Mouse (Mus musculus) megakaryocyte progenitor cell, adult 5-6 weeks (primary cell): ENCODE measurements at regions not wholly inside any gene's neighbourhood (a gene's known extent, or its start where the extent isn't known, plus 50 kb on each side); places are given as distances from the start of the nearest gene placed in this dataset.
"Not testable (repeated sequence)": the region's sequence is repeated elsewhere in the genome, so short reads cannot be mapped to it uniquely, and the experiment has no call there.

Source experiments
- ATAC-seq: replicated peaks from 2 replicates; pipeline ENCODE4 v1.8.0; 2016; ENCODE audit warnings: mild to moderate bottlenecking, moderate TSS enrichment, inconsistent platforms; ENCODE audit not compliant: poor library complexity

- ATAC-seq, result not testable (repeated sequence)
These were observed 139.7 kb downstream of the Tex13c3 start for GRCm38 (mm10) chrX:19341231-19342007.

- no peak for ATAC-seq
These were observed 167.8 kb downstream of the Tex13c3 start for GRCm38 (mm10) chrX:19313286-19313685.

- no peak for ATAC-seq
These were observed 169.1 kb downstream of the Tex13c3 start for GRCm38 (mm10) chrX:19311809-19312559.

GRCm38 (mm10) chrX:19311377-19311776 is 169.7 kb downstream of the Tex13c3 start:
- ATAC-seq, result no peak

- no peak for ATAC-seq
These were observed 192.9 kb downstream of the Tex13c3 start for GRCm38 (mm10) chrX:19288171-19288570.

- ATAC-seq, result no peak
These were observed 194.7 kb downstream of the Tex13c3 start for GRCm38 (mm10) chrX:19286431-19286830.

GRCm38 (mm10) chrX:19285773-19286172 is 195.3 kb downstream of the Tex13c3 start:
- ATAC-seq, result peak; percentile 76

GRCm38 (mm10) chrX:19283078-19283477 is 198.0 kb downstream of the Tex13c3 start:
- no peak for ATAC-seq

GRCm38 (mm10) chrX:19264237-19264636 is 216.9 kb downstream of the Tex13c3 start:
- no peak for ATAC-seq

GRCm38 (mm10) chrX:19246777-19247619 is 234.1 kb downstream of the Tex13c3 start:
- ATAC-seq, result peak; percentile 17; the same call in 1 of the 2 replicates

- ATAC-seq, result peak; percentile 85
These were observed 243.3 kb downstream of the Tex13c3 start for GRCm38 (mm10) chrX:19237738-19238261.

GRCm38 (mm10) chrX:19237048-19237737 is 243.9 kb downstream of the Tex13c3 start:
- peak; percentile 52 for ATAC-seq

GRCm38 (mm10) chrX:19235449-19235848 is 245.7 kb downstream of the Tex13c3 start:
- no peak for ATAC-seq

GRCm38 (mm10) chrX:19231823-19232222 is 249.3 kb downstream of the Tex13c3 start:
- ATAC-seq, result no peak

GRCm38 (mm10) chrX:19223336-19223735 is 257.8 kb downstream of the Tex13c3 start:
- no peak for ATAC-seq

GRCm38 (mm10) chrX:19220785-19221496 is 260.2 kb downstream of the Tex13c3 start:
- ATAC-seq, result no peak

- ATAC-seq, result peak; percentile 97
These were observed 261.4 kb downstream of the Tex13c3 start for GRCm38 (mm10) chrX:19219727-19220126.

GRCm38 (mm10) chrX:19219301-19219700 is 261.8 kb downstream of the Tex13c3 start:
- no peak for ATAC-seq

GRCm38 (mm10) chrX:19206420-19206819 is 274.7 kb downstream of the Tex13c3 start:
- ATAC-seq, result 0 out of 2 replicates have a peak, but pooled peaks have one; percentile 34

GRCm38 (mm10) chrX:19202542-19202941 is 278.6 kb downstream of the Tex13c3 start:
- peak; percentile 75 for ATAC-seq
